Mouse (Mus musculus) stomach, postnatal 0 days (tissue): ENCODE measurements around the gene Prkar1a. TPM values are rescaled to one million over a fixed set of nuclear protein-coding genes. Genes with fewer than 3 reads are reported as not detected.
A peak's percentile ranks its signal among the peaks of the same experiment; 100 is the strongest.
"Not testable (repeated sequence)": the region's sequence is repeated elsewhere in the genome, so short reads cannot be mapped to it uniquely, and the experiment has no call there.

ENCODE experiments used
- ATAC-seq: fragments of 200-750 bp; cut with Nextera tagmentation; 2 replicates; pipeline ENCODE4 v1.8.0; 2017; ENCODE audit not compliant: low FRiP score, low TSS enrichment
- DNase-seq: peaks from one replicate; pipeline ENCODE4 v3.0.0-alpha.2; 2016; ENCODE audit warnings: low spot score
- H3K27ac ChIP-seq: fragments of 300-500 bp; sonication (generic); replicated peaks from 2 replicates; pipeline ENCODE4 v1.5.1; 2014; ENCODE audit warnings: mild to moderate bottlenecking, control low read depth
- H3K27me3 ChIP-seq: fragments of 300-500 bp; sonication (generic); 2 replicates; pipeline ENCODE4 v1.6.1; 2014; ENCODE audit warnings: low read length; ENCODE audit not compliant: control insufficient read depth, insufficient read depth
- H3K36me3 ChIP-seq: fragments of 300-500 bp; sonication (generic); 2 replicates; pipeline ENCODE4 v1.6.1; 2014; ENCODE audit warnings: low read length, mixed read lengths; ENCODE audit not compliant: control insufficient read depth, insufficient read depth
- H3K4me1 ChIP-seq: fragments of 300-500 bp; sonication (generic); replicated peaks from 2 replicates; pipeline ENCODE4 v1.6.1; 2014; ENCODE audit warnings: antibody characterized with exemption; ENCODE audit not compliant: control insufficient read depth, insufficient read depth
- H3K4me2 ChIP-seq: fragments of 300-500 bp; sonication (generic); replicated peaks from 2 replicates; pipeline ENCODE4 v1.6.1; 2014; ENCODE audit warnings: low read depth, mild to moderate bottlenecking, control low read depth, moderate library complexity
- H3K4me3 ChIP-seq: fragments of 300-500 bp; sonication (generic); 2 replicates; pipeline ENCODE4 v1.5.1; 2014; ENCODE audit warnings: low read depth, low read length, control low read depth
- H3K9ac ChIP-seq: fragments of 300-500 bp; sonication (generic); 2 replicates; pipeline ENCODE4 v1.6.1; 2014; ENCODE audit warnings: mild to moderate bottlenecking, low read length, control low read depth, mixed read lengths
- H3K9me3 ChIP-seq: fragments of 300-500 bp; sonication (generic); 2 replicates; pipeline ENCODE4 v1.6.1; 2016; ENCODE audit warnings: low read length; ENCODE audit not compliant: control insufficient read depth
- CTCF ChIP-seq: IDR thresholded peaks from 2 replicates; pipeline ENCODE4 v1.5.1; 2016; ENCODE audit warnings: antibody characterized with exemption, low read depth, mild to moderate bottlenecking, moderate library complexity
- EP300 ChIP-seq: optimal IDR thresholded peaks from 2 replicates; pipeline ENCODE3; 2016; ENCODE audit warnings: antibody characterized with exemption
- WGBS: fragments of 180-500 bp; shearing (Covaris S2); extraction: QIAGEN DNeasy Blood & Tissue Kit; methylation state at CpG from one replicate; pipeline ENCODE4 v1.1.7; 2014; 5-methylcytosine and 5-hydroxymethylcytosine counted together
- polyA plus RNA-seq: library from polyadenylated mRNA; unstranded; fragments of >200 nt; fragmentation: Nextera tagmentation; extraction: Ambion mirVana; gene quantifications from 2 replicates; pipeline ENCODE4 v1.2.1, GENCODE M21; 2015

The Prkar1a gene
- polyA plus RNA-seq, 1 experiment from 2014 or later, result 177 TPM

DNA sequence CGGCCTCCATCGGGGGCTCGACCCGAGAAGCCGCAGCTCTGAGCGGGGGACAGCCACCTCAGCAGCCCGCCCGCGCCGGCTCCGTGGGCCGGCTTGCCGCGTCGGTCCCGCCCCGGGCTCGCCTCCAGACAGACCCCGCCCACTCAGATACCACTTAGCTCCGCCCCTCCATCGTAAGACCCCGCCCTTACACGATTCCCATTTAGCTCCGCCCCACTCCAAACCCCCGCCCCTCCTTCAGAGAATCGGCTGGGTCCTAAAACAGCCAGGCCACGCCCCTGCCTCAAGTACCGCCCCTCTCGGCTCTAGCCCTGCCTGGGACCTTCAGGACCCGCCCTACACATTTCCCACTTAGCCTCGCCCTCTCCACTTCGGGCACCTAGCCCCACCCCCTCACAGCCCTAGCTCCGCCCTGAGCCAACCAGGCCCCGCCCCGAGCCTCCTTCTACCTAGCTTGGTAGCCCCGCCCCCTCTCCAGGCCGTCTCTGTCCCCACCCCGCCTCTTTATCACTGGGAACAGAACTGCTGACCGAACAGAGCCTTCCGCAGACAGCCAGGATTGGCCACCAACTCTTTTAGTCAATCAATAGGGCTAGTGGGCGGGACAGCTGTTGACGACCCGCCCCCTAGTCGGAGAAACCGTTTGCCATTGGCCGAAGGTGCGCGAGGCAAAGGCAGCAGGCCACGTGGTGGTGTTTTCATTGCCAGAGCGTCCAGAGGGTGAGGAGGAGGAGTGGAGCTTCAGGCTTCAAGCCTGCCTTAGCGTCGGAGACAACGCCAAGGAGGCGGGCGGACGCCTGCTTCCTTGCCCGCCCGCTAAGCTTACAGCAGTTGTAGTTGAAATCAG is 37.7 kb upstream of the Prkar1a start, which contains the start of gene Wipi1:
Gene Wipi1, minus strand, starts transcription at position 665 of the 847 bp plus-strand sequence.
- DNase-seq (peak; percentile 100), ATAC-seq (peak; percentile 97)
- Histone ChIP-seq H3K4me3 (peak within 1 kb of the TSS; percentile 82), H3K27ac (peak within 1 kb of the TSS; percentile 95), H3K27me3 (no peaks in the 10 kb centered on the region), H3K9ac (peak within 1 kb of the TSS; percentile 92), H3K4me2 (peak within 1 kb of the TSS; percentile 85), H3K4me1 (peaks cover 9% of the 10 kb centered on the region; the same call in 1 of the 2 replicates), H3K36me3 (no peaks in the 10 kb centered on the region), H3K9me3 (no peaks in the 10 kb centered on the region)
- WGBS, result under 1% methylated on average over 56 of the region's 58 CpGs
- TF ChIP-seq CTCF (peak; percentile 25), EP300 (no peak)

DNA sequence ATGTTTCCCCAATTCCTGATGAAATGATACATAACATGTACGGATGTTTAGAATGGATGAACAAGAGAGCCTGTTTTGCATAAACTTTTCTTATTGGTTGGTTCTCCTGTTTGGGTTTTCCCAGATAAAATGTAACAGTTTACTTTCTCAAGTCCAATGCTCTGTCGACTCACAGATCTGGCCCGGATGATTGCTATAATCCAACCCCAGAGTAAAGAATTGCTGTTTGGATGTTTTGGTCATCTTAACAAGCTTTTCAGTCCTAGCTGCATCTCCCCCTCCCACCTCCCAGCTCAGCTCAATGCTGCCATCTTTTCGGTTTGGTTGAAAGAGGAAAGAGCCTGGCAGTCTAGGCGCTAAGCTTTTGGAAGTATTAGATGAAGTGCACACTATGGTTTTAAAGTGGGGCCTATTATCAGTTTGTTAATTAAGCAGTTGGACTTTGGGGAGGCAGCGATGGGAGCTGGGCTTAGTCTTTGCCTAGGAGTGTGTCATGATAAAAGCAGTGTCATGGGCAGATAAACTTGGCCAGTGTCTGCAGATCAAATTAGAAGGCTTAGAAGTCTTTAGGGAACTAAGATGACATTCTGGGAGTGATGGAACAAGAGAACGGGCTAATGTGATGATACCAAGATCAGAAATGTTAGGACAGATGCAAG is 36.2 kb upstream of the Prkar1a start:
- Histone ChIP-seq H3K9ac (no peak overlapping the region), H3K4me1 (peaks cover 9% of the 10 kb centered on the region; the same call in 1 of the 2 replicates), H3K36me3 (no peaks in the 10 kb centered on the region), H3K27me3 (no peaks in the 10 kb centered on the region), H3K27ac (no peak overlapping the region), H3K4me2 (no peak overlapping the region), H3K4me3 (no peak overlapping the region), H3K9me3 (no peaks in the 10 kb centered on the region)
- no peak for TF ChIP-seq EP300
- no peak for TF ChIP-seq CTCF
- ATAC-seq, result no peak
- no peak for DNase-seq
- WGBS, result 53% methylated on average over 7 of the region's 7 CpGs

DNA sequence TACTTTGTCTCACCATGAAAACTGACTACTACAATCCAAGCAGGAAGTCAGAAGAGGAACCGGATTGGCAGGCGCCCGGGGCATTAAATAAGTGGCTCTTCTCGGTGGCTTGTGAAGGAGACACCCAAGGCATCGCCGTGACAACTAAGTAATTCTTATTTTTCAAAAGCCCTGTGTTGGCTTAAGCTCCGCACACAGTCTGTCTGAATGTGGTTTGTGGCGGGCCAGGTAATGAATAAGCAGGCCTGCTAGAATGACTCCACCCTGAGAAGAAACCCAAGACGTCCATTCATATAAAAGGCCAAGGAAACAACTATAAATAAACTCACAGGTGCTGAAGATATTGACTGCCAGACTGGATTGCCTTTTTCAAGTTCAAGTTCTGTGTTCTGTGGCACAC is 33.9 kb upstream of the Prkar1a start:
- peak overlapping the region; percentile 18; the same call in 1 of the 2 replicates for H3K27ac ChIP-seq
- no peak for DNase-seq
- no peak overlapping the region for H3K9ac ChIP-seq
- ATAC-seq, result no peak
- TF ChIP-seq CTCF, result no peak
- TF ChIP-seq EP300, result no peak
- H3K27me3 ChIP-seq, result no peaks in the 10 kb centered on the region
- WGBS, result 46% methylated on average over 9 of the region's 9 CpGs
- no peaks in the 10 kb centered on the region for H3K4me1 ChIP-seq
- no peaks in the 10 kb centered on the region for H3K9me3 ChIP-seq
- no peaks in the 10 kb centered on the region for H3K36me3 ChIP-seq
- H3K4me2 ChIP-seq, result no peak overlapping the region
- no peak overlapping the region for H3K4me3 ChIP-seq

DNA sequence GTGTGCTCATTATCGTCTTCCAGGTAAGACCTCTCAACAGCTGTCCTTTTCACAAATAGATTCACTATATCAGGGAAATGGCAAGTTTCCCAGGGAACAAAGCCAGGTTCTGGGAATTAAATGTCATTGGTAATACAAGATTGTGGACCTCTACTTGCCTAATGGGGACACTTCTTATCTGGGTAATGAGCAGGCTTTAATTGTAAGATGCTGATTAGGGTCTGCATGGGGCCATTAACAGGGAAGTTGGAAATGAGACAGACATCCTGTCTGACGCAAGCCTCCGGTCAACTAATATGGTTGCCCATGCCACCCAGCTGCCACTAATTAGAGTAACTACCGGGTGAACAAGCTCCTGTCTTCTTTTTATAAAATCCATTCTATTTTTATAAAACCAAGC is 32.9 kb upstream of the Prkar1a start:
- no peak for TF ChIP-seq CTCF
- TF ChIP-seq EP300, result no peak
- WGBS, result 74% methylated on average over 4 of the region's 4 CpGs

DNA sequence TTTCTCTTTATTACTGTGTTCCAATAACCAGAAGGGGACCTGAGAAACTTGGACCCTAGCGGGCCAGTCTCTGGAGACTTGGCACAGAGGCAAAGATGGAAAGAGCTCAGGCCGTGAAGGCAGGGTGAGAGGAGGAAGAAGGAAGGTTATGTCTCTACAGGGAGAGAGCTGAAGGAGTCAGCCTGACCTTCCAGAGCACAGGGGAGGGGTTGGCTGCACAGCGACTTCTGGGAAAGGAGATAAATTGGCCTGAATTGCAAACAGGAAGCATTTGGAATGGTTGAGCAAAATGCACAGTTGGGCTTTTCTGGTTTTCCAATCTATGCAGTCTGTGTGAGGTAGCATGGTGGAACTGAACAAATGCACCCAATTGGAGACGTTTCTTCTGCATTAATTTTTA is 32.4 kb upstream of the Prkar1a start:
- H3K4me3 ChIP-seq, result no peak overlapping the region
- no peaks in the 10 kb centered on the region for H3K36me3 ChIP-seq
- no peaks in the 10 kb centered on the region for H3K27me3 ChIP-seq
- no peak overlapping the region for H3K9ac ChIP-seq
- no peak overlapping the region for H3K4me2 ChIP-seq
- no peak for ATAC-seq
- H3K4me1 ChIP-seq, result no peaks in the 10 kb centered on the region
- DNase-seq, result peak; percentile 46
- WGBS, result 49% methylated on average over 4 of the region's 4 CpGs
- peak overlapping the region; percentile 35; the same call in 1 of the 2 replicates for H3K27ac ChIP-seq
- TF ChIP-seq CTCF (no peak), EP300 (no peak)
- H3K9me3 ChIP-seq, result no peaks in the 10 kb centered on the region

More for the DNA sequence above, 32.9 kb upstream of the Prkar1a start:
- H3K27me3 ChIP-seq, result no peaks in the 10 kb centered on the region
- H3K9me3 ChIP-seq, result no peaks in the 10 kb centered on the region
- H3K4me1 ChIP-seq, result no peaks in the 10 kb centered on the region
- no peak for DNase-seq
- no peak overlapping the region for H3K4me3 ChIP-seq
- no peak overlapping the region for H3K4me2 ChIP-seq
- H3K27ac ChIP-seq, result 0 out of 2 replicates have a peak overlapping the region, but pooled peaks have one; percentile 35
- H3K36me3 ChIP-seq, result no peaks in the 10 kb centered on the region
- H3K9ac ChIP-seq, result no peak overlapping the region
- ATAC-seq, result no peak

DNA sequence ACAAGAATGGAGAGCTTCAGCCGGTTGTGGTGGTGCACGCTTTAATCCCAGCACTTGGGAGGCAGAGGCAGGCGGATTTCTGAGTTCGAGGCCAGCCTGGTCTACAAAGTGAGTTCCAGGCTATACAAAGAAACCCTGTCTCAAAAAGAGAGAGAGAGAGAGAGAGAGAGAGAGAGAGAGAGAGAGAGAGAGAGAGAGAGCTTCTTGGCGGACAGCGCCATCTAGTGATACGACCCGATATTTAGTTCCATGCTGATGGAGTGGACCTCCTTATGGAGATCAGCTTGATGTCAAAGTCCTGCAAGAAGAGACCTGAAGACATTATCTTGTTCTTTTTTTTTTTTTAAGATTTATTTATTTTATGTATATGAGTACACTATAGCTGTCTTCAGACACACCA is 30.1 kb upstream of the Prkar1a start:
- H3K4me3 ChIP-seq, H3K4me1 ChIP-seq, H3K27ac ChIP-seq, H3K9ac ChIP-seq, H3K36me3 ChIP-seq, ATAC-seq, H3K4me2 ChIP-seq, H3K9me3 ChIP-seq, H3K27me3 ChIP-seq: not testable (repeated sequence)
- DNase-seq, result peak; percentile 70
- TF ChIP-seq CTCF, result peak; percentile 79
- WGBS, result 34% methylated on average over 8 of the region's 8 CpGs
